Mouse (Mus musculus): ENCODE results near the gene Dnah17. TPM values are rescaled to one million over a fixed set of nuclear protein-coding genes. Genes with fewer than 3 reads are reported as not detected.

Dnah17 gene
- polyA plus RNA-seq, 1 experiment from 2014 or later, result 0.11 TPM

- no peak overlapping the region for H3K9ac ChIP-seq (replicated peaks)
- ATAC-seq (peak; percentile 63), DNase-seq (peak; percentile 94)
- 54% methylated on average over 3 of the region's 3 CpGs for WGBS (ENCODE audit: insufficient replicate concordance)
- H3K27ac ChIP-seq (ENCODE audit: low read depth), result no peak overlapping the region
- TF ChIP-seq CTCF (IDR thresholded peaks at IDR 0.05; ENCODE audit: low read depth) (peak; percentile 100), EP300 (IDR thresholded peaks at IDR 0.05; ENCODE audit: low read depth) (no peak)
- no peak overlapping the region for H3K4me2 ChIP-seq (ENCODE audit: low read depth, low read length)
- no peaks in the 10 kb centered on the region for H3K36me3 ChIP-seq (replicated peaks; ENCODE audit: insufficient read depth, low read length)
- no peaks in the 10 kb centered on the region for H3K4me1 ChIP-seq (ENCODE audit: insufficient read depth)
- H3K4me3 ChIP-seq (ENCODE audit: low read depth, low read length), result no peak overlapping the region
- no peaks in the 10 kb centered on the region for H3K9me3 ChIP-seq (ENCODE audit: low read length)
- no peaks in the 10 kb centered on the region for H3K27me3 ChIP-seq (ENCODE audit: insufficient read depth, low read length)
These were observed 27.6 kb downstream of the Dnah17 start for GRCm38 (mm10) chr11:118102838-118103237.

GRCm38 (mm10) chr11:118101133-118101532 lies 29.3 kb downstream of the Dnah17 start:
- TF ChIP-seq CTCF (IDR thresholded peaks at IDR 0.05; ENCODE audit: low read depth) (no peak), EP300 (IDR thresholded peaks at IDR 0.05; ENCODE audit: low read depth) (no peak)
- Histone ChIP-seq H3K27me3 (ENCODE audit: insufficient read depth, low read length) (no peaks in the 10 kb centered on the region), H3K4me2 (ENCODE audit: low read depth, low read length) (no peak overlapping the region), H3K4me1 (ENCODE audit: insufficient read depth) (no peaks in the 10 kb centered on the region), H3K36me3 (replicated peaks; ENCODE audit: insufficient read depth, low read length) (no peaks in the 10 kb centered on the region), H3K27ac (ENCODE audit: low read depth) (no peak overlapping the region), H3K9ac (replicated peaks) (no peak overlapping the region), H3K9me3 (ENCODE audit: low read length) (no peaks in the 10 kb centered on the region), H3K4me3 (ENCODE audit: low read depth, low read length) (no peak overlapping the region)
- ATAC-seq (no peak), DNase-seq (no peak)
- 51% methylated on average over 9 of the region's 9 CpGs for WGBS (ENCODE audit: insufficient replicate concordance)

GRCm38 (mm10) chr11:118096736-118097135 lies 33.7 kb downstream of the Dnah17 start:
- no peak overlapping the region for H3K4me2 ChIP-seq (ENCODE audit: low read depth, low read length)
- H3K4me1 ChIP-seq (ENCODE audit: insufficient read depth), result no peaks in the 10 kb centered on the region
- no peaks in the 10 kb centered on the region for H3K36me3 ChIP-seq (replicated peaks; ENCODE audit: insufficient read depth, low read length)
- TF ChIP-seq CTCF (IDR thresholded peaks at IDR 0.05; ENCODE audit: low read depth), result no peak
- no peak for TF ChIP-seq EP300 (IDR thresholded peaks at IDR 0.05; ENCODE audit: low read depth)
- H3K9me3 ChIP-seq (ENCODE audit: low read length), result no peaks in the 10 kb centered on the region
- WGBS (ENCODE audit: insufficient replicate concordance), result 62% methylated on average over 2 of the region's 2 CpGs
- no peak overlapping the region for H3K27ac ChIP-seq (ENCODE audit: low read depth)
- ATAC-seq, result no peak
- DNase-seq, result no peak
- no peak overlapping the region for H3K9ac ChIP-seq (replicated peaks)
- H3K27me3 ChIP-seq (ENCODE audit: insufficient read depth, low read length), result no peaks in the 10 kb centered on the region
- H3K4me3 ChIP-seq (ENCODE audit: low read depth, low read length), result no peak overlapping the region

- Histone ChIP-seq H3K4me3 (ENCODE audit: low read depth, low read length) (no peak overlapping the region), H3K9me3 (ENCODE audit: low read length) (no peaks in the 10 kb centered on the region), H3K27ac (ENCODE audit: low read depth) (no peak overlapping the region), H3K4me1 (ENCODE audit: insufficient read depth) (no peaks in the 10 kb centered on the region), H3K9ac (replicated peaks) (no peak overlapping the region), H3K36me3 (replicated peaks; ENCODE audit: insufficient read depth, low read length) (peaks cover 3% of the 10 kb centered on the region; the same call in 1 of the 2 replicates), H3K27me3 (ENCODE audit: insufficient read depth, low read length) (no peaks in the 10 kb centered on the region), H3K4me2 (ENCODE audit: low read depth, low read length) (no peak overlapping the region)
- no peak for ATAC-seq
- 59% methylated on average over 9 of the region's 9 CpGs for WGBS (ENCODE audit: insufficient replicate concordance)
- DNase-seq, result no peak
- TF ChIP-seq CTCF (IDR thresholded peaks at IDR 0.05; ENCODE audit: low read depth) (no peak), EP300 (IDR thresholded peaks at IDR 0.05; ENCODE audit: low read depth) (no peak)
These were observed 35.4 kb downstream of the Dnah17 start for GRCm38 (mm10) chr11:118095004-118095403.

- ATAC-seq (no peak), DNase-seq (peak; percentile 54)
- peak; percentile 83 for TF ChIP-seq CTCF (IDR thresholded peaks at IDR 0.05; ENCODE audit: low read depth)
- no peak for TF ChIP-seq EP300 (IDR thresholded peaks at IDR 0.05; ENCODE audit: low read depth)
- no peak overlapping the region for H3K4me3 ChIP-seq (ENCODE audit: low read depth, low read length)
- peaks cover 3% of the 10 kb centered on the region; the same call in 1 of the 2 replicates for H3K36me3 ChIP-seq (replicated peaks; ENCODE audit: insufficient read depth, low read length)
- H3K27me3 ChIP-seq (ENCODE audit: insufficient read depth, low read length), result no peaks in the 10 kb centered on the region
- H3K9me3 ChIP-seq (ENCODE audit: low read length), result no peaks in the 10 kb centered on the region
- no peak overlapping the region for H3K4me2 ChIP-seq (ENCODE audit: low read depth, low read length)
- no peaks in the 10 kb centered on the region for H3K4me1 ChIP-seq (ENCODE audit: insufficient read depth)
- H3K27ac ChIP-seq (ENCODE audit: low read depth), result no peak overlapping the region
- 84% methylated on average over 23 of the region's 23 CpGs for WGBS (ENCODE audit: insufficient replicate concordance)
- no peak overlapping the region for H3K9ac ChIP-seq (replicated peaks)
These were observed 39.3 kb downstream of the Dnah17 start for GRCm38 (mm10) chr11:118091002-118091670.

- no peaks in the 10 kb centered on the region for H3K4me1 ChIP-seq (ENCODE audit: insufficient read depth)
- H3K9ac ChIP-seq (replicated peaks), result no peak overlapping the region
- no peak overlapping the region for H3K27ac ChIP-seq (ENCODE audit: low read depth)
- 80% methylated on average over 19 of the region's 19 CpGs for WGBS (ENCODE audit: insufficient replicate concordance)
- H3K4me3 ChIP-seq (ENCODE audit: low read depth, low read length), result no peak overlapping the region
- DNase-seq (no peak), ATAC-seq (no peak)
- TF ChIP-seq EP300 (IDR thresholded peaks at IDR 0.05; ENCODE audit: low read depth) (no peak), CTCF (IDR thresholded peaks at IDR 0.05; ENCODE audit: low read depth) (no peak)
- H3K36me3 ChIP-seq (replicated peaks; ENCODE audit: insufficient read depth, low read length), result peaks cover 3% of the 10 kb centered on the region; the same call in 1 of the 2 replicates
- no peaks in the 10 kb centered on the region for H3K27me3 ChIP-seq (ENCODE audit: insufficient read depth, low read length)
- H3K4me2 ChIP-seq (ENCODE audit: low read depth, low read length), result no peak overlapping the region
- H3K9me3 ChIP-seq (ENCODE audit: low read length), result no peaks in the 10 kb centered on the region
These were observed 41.5 kb downstream of the Dnah17 start for GRCm38 (mm10) chr11:118088896-118089295.

Data from liver, postnatal 0 days (tissue).